10 mouse cellular contexts compared by ENCODE assay signal in the genomic region with DNA sequence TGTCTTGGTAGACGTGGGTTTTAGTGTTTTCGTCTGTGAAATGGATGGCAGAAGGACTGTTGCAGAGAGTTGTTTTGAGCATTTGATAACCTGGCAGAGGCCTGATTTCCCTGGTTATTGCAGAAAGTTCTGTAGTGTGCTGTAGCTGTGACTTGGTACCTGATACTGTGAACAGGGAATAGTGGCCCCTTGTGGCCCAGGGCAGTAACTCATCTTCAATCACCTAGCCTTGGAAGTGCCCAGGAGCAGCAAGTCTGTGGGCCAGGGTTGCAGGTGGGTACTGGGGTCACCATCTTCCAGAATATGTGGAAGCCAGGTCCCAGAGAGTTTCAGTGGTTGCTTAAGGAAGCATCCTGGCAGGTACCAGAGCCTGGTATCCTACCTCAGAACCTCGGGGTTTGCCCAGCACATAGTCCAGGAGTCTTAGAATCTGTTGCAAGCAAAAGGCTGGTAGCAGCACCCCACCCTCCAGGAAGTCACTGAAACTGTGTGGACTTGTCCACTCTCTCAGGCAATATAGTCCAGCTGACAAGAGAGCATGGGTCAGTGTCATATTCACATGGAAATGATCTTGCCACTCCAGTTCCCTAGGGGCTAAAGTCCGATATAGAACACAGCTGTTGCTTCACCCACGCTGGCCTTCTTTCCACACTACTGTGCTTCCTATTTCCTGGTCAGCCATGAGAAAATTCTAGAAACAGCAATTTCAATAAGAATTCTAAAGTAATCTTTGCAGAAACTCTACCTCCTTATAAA.
DNase-seq lines count a peak whose midpoint lies in the region; ATAC-seq and TF ChIP-seq lines count a peak whose summit lies in the region.
"Had no signal": no experiment of that assay in that cellular context is flagged by ENCODE, and none has a peak within 500 bp of the region (broad histone marks: within the 10 kb centered on the region; RNA-seq: fewer than 3 reads in every experiment).

No protein-coding gene starts in this region.

- no peak overlapping the region for H3K9ac ChIP-seq in intestine, embryonic 14.5 days (ENCODE audit: low read length)
- no peak overlapping the region for H3K9ac ChIP-seq in liver, embryonic 16.5 days (ENCODE audit: low read depth, low read length)
- H3K9ac ChIP-seq: hindbrain, embryonic 15.5 days had no signal

- no peaks in the 10 kb centered on the region for H3K27me3 ChIP-seq in intestine, embryonic 14.5 days (replicated peaks; ENCODE audit: control insufficient read depth, insufficient read depth, low read length)
- no peaks in the 10 kb centered on the region for H3K27me3 ChIP-seq in liver, embryonic 16.5 days (ENCODE audit: control insufficient read depth, insufficient read depth, low read depth, low read length)
- no peaks in the 10 kb centered on the region for H3K27me3 ChIP-seq in testis, adult 2 months (ENCODE audit: control insufficient read depth, insufficient read depth, low read length)
- H3K27me3 ChIP-seq: hindbrain, embryonic 15.5 days had no signal

- peak; percentile 46; the same call in 1 of the 2 replicates for TF ChIP-seq CTCF in testis, adult 2 months (IDR thresholded peaks at IDR 0.05; ENCODE audit: control insufficient read depth, insufficient read depth, insufficient replicate concordance, low read depth, low read length)

- H3K4me2 ChIP-seq in intestine, embryonic 14.5 days (ENCODE audit: low read length), result no peak overlapping the region
- H3K4me2 ChIP-seq in liver, embryonic 16.5 days (ENCODE audit: low read depth, low read length), result no peak overlapping the region
- H3K4me2 ChIP-seq: hindbrain, embryonic 15.5 days had no signal

- 75% methylated on average over 5 of the region's 5 CpGs for WGBS in intestine, embryonic 14.5 days
- 63% methylated on average over 5 of the region's 5 CpGs for WGBS in liver, embryonic 16.5 days (ENCODE audit: insufficient replicate concordance)

- ATAC-seq in intestine, embryonic 14.5 days (replicated peaks; ENCODE audit: low FRiP score, low TSS enrichment, low read depth), result peak; percentile 70
- ATAC-seq in liver, embryonic 16.5 days (ENCODE audit: low read depth), result peak; percentile 77

- TF ChIP-seq POLR2A in testis, adult 2 months (IDR thresholded peaks at IDR 0.05; ENCODE audit: control insufficient read depth, low read depth, low read length), result no peak

- no peaks in the 10 kb centered on the region for H3K9me3 ChIP-seq in intestine, embryonic 14.5 days (ENCODE audit: control insufficient read depth, low read length)
- H3K9me3 ChIP-seq in liver, embryonic 16.5 days (replicated peaks; ENCODE audit: control insufficient read depth, low read length), result no peaks in the 10 kb centered on the region
- H3K9me3 ChIP-seq: G1E; hindbrain, embryonic 15.5 days had no signal

- no peak overlapping the region for H3K4me3 ChIP-seq in intestine, embryonic 14.5 days (ENCODE audit: low read depth, low read length)
- no peak overlapping the region for H3K4me3 ChIP-seq in liver, embryonic 16.5 days (ENCODE audit: low read depth, low read length)
- peak overlapping the region; percentile 75 for H3K4me3 ChIP-seq in testis, adult 2 months (ENCODE audit: control insufficient read depth, low read depth, low read length)
- H3K4me3 ChIP-seq: hindbrain, embryonic 15.5 days had no signal

- no peaks in the 10 kb centered on the region for H3K4me1 ChIP-seq in intestine, embryonic 14.5 days (replicated peaks; ENCODE audit: control insufficient read depth, insufficient read depth, low read length)
- H3K4me1 ChIP-seq in liver, embryonic 16.5 days (ENCODE audit: control insufficient read depth, low read depth, low read length), result peaks cover 22% of the 10 kb centered on the region
- H3K4me1 ChIP-seq in testis, adult 2 months (ENCODE audit: control insufficient read depth, insufficient read depth, low read length), result no peaks in the 10 kb centered on the region
- H3K4me1 ChIP-seq: hindbrain, embryonic 15.5 days had no signal

- no peaks in the 10 kb centered on the region for H3K36me3 ChIP-seq in intestine, embryonic 14.5 days (ENCODE audit: control insufficient read depth, insufficient read depth, low read length)
- H3K36me3 ChIP-seq in liver, embryonic 16.5 days (ENCODE audit: control insufficient read depth, insufficient read depth), result no peaks in the 10 kb centered on the region
- no peaks in the 10 kb centered on the region for H3K36me3 ChIP-seq in testis, adult 2 months (ENCODE audit: control insufficient read depth, insufficient read depth, low read length)
- H3K36me3 ChIP-seq: G1E; hindbrain, embryonic 15.5 days had no signal

- peak; percentile 18 for DNase-seq in cerebellum, adult 11 months
- no peak for DNase-seq in cerebellum, adult 11-12 months
- DNase-seq in A20 (ENCODE audit: low read depth, low spot score), result peak; percentile 55
- peak; percentile 49 to 69 for DNase-seq in cerebellum, postnatal 25 days
- DNase-seq in intestine, embryonic 14.5 days (ENCODE audit: low spot score), result no peak
- DNase-seq in right cerebral cortex, postnatal 25 days, result no peak

- no peak overlapping the region for H3K27ac ChIP-seq in intestine, embryonic 14.5 days (ENCODE audit: low read depth)
- no peak overlapping the region for H3K27ac ChIP-seq in liver, embryonic 16.5 days (ENCODE audit: low read length)
- H3K27ac ChIP-seq in testis, adult 2 months (ENCODE audit: control insufficient read depth, insufficient read depth, low read depth, low read length), result no peak overlapping the region
- H3K27ac ChIP-seq: hindbrain, embryonic 15.5 days had no signal

Comparison
In these comparisons a context has a peak if more than half of its experiments do, and no peak if none do; other contexts are left out.
1. DNase-seq: peak in cerebellum, adult 11 months (single experiment), A20 (single experiment) and cerebellum, postnatal 25 days (2 of 2); none in cerebellum, adult 11-12 months (single experiment), intestine, embryonic 14.5 days (single experiment) and right cerebral cortex, postnatal 25 days (single experiment).